Mouse (Mus musculus) embryonic facial prominence, embryonic 13.5 days (tissue): ENCODE data around the gene Hoxa9. TPM values are rescaled to one million over a fixed set of nuclear protein-coding genes. Genes with fewer than 3 reads are reported as not detected.

ENCODE experiments used
- ATAC-seq: fragments of 200-750 bp; cut with Nextera tagmentation; 2 replicates; pipeline ENCODE4 v1.8.0; 2017; ENCODE audit warnings: low read depth; ENCODE audit not compliant: insufficient number of reproducible peaks, insufficient read depth, low FRiP score, low TSS enrichment
- H3K27ac ChIP-seq: fragments of 300-500 bp; sonication (generic); 2 replicates; pipeline ENCODE4 v1.5.1; 2015; ENCODE audit warnings: moderate library complexity, mild to moderate bottlenecking, inconsistent platforms
- H3K27me3 ChIP-seq: fragments of 300-500 bp; sonication (generic); 2 replicates; pipeline ENCODE4 v1.6.1; 2015; ENCODE audit warnings: mild to moderate bottlenecking, inconsistent platforms
- H3K36me3 ChIP-seq: fragments of 300-500 bp; sonication (generic); 2 replicates; pipeline ENCODE4 v1.6.1; 2015; ENCODE audit warnings: mild to moderate bottlenecking, inconsistent platforms
- H3K4me1 ChIP-seq: fragments of 300-500 bp; sonication (generic); 2 replicates; pipeline ENCODE4 v1.6.1; 2015; ENCODE audit warnings: inconsistent platforms
- H3K4me2 ChIP-seq: fragments of 300-500 bp; sonication (generic); 2 replicates; pipeline ENCODE4 v1.6.1; 2015; ENCODE audit warnings: moderate library complexity, mild to moderate bottlenecking, inconsistent platforms
- H3K4me3 ChIP-seq: fragments of 300-500 bp; sonication (generic); 2 replicates; pipeline ENCODE4 v1.5.1; 2015; ENCODE audit warnings: mild to moderate bottlenecking, inconsistent platforms
- H3K9ac ChIP-seq: fragments of 300-500 bp; sonication (generic); 2 replicates; pipeline ENCODE4 v1.6.1; 2015; ENCODE audit warnings: mild to moderate bottlenecking, inconsistent platforms
- H3K9me3 ChIP-seq: fragments of 300-500 bp; sonication (generic); 2 replicates; pipeline ENCODE4 v1.6.1; 2016; ENCODE audit warnings: inconsistent platforms
- WGBS: fragments of 180-500 bp; shearing (Covaris S2); methylation state at CpG from one replicate; pipeline ENCODE4 v1.1.7; 2015; ENCODE audit warnings: mixed read lengths; 5-methylcytosine and 5-hydroxymethylcytosine counted together
- polyA plus RNA-seq: library from polyadenylated mRNA; unstranded; fragments of >200 nt; fragmentation: Nextera tagmentation; extraction: Ambion mirVana; gene quantifications from 2 replicates; pipeline ENCODE4 v1.2.1, GENCODE M21; 2015

Hoxa9 gene
- polyA plus RNA-seq, 1 experiment from 2014 or later, result not detected

DNA sequence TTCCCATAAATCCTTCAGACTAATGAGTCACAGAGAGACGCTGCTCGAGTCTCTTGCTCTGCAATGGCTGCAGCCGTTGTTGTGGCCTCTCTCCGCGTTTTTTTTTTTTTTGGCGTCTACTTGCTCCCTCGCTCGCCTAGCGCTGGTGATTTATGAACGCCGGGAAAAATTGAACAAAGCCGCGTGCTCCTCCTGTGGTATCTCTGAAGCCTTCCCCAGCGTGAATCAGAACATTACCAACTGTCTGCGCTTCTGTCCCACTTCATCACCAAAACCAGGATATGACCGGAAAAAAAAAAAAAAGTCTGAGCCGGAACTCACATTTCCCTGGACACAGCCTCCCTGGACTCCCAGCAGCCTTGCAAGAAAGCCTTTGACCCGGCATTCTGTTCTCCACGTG is 45.7 kb downstream of the Hoxa9 start:
- peaks cover 100% of the 10 kb centered on the region for H3K27me3 ChIP-seq
- H3K36me3 ChIP-seq, result no peaks in the 10 kb centered on the region
- ATAC-seq, result no peak
- WGBS, result 1% methylated on average over 19 of the region's 19 CpGs
- no peak overlapping the region for H3K4me3 ChIP-seq
- no peak overlapping the region for H3K4me2 ChIP-seq
- no peak overlapping the region for H3K27ac ChIP-seq
- H3K9ac ChIP-seq, result no peak overlapping the region
- no peaks in the 10 kb centered on the region for H3K9me3 ChIP-seq
- H3K4me1 ChIP-seq, result no peaks in the 10 kb centered on the region

DNA sequence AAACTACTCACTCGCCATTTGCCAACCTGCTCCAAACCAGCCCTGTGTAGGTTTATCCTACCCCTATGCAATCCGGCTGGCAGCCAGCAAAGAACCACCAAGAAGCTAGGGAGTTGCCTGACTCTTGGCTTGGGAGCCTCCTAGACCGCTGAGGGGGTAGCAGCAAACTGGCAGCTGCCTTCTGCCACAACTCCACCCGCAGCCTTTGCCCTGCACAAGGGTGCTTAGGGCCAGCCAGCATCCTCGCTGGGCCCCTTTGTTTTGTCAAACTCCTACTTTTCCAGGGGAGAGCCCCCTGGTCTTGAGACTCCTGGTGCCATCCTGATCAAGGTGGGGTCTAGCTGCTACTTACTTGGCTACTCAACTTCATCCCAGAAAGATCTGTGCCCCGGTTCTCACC is 46.2 kb downstream of the Hoxa9 start:
- H3K4me3 ChIP-seq, result no peak overlapping the region
- no peaks in the 10 kb centered on the region for H3K36me3 ChIP-seq
- H3K27ac ChIP-seq, result no peak overlapping the region
- H3K9me3 ChIP-seq, result no peaks in the 10 kb centered on the region
- no peak overlapping the region for H3K4me2 ChIP-seq
- 3% methylated on average over 6 of the region's 6 CpGs for WGBS
- peaks cover 100% of the 10 kb centered on the region for H3K27me3 ChIP-seq
- no peaks in the 10 kb centered on the region for H3K4me1 ChIP-seq
- ATAC-seq, result no peak
- H3K9ac ChIP-seq, result no peak overlapping the region

DNA sequence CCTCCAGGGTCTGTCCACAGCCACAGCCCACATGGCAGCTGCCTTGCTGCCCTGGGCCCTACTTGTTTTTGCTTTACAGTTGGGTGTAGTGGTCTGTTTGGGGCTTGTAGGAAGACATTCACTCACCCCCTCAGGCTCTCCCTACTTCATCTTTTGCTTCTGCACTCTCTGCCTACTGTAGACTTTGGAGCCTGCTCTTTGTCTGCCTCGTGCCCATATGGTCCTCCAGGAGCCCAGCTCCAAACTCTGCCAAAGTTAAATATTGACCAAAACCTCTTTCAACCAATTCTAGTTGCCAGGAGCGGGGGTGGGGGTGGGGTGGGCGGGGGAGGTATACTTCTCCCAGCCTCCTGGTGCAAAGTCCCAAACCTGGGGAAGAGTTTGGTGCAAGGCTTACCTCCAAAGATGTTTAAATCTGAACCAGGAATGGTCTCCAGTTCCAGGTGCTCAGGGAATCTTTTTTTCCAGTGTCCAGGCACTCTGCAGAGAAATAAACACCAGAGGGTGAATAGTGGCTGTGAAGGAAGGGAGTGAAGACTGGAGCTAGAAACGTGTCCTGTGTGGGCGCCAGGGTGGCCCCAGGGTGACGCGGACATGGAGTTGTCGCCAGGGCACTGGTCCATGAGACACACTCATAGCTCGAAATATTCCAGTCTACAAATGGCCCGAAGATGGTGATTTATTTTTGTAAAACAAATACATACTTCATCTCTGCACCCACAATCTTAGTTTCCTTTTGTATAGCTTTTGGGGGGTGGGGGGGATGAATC is 47.4 kb downstream of the Hoxa9 start:
- Histone ChIP-seq H3K4me2 (no peak overlapping the region), H3K9me3 (no peaks in the 10 kb centered on the region), H3K9ac (no peak overlapping the region), H3K4me3 (no peak overlapping the region), H3K27me3 (peaks cover 100% of the 10 kb centered on the region), H3K27ac (no peak overlapping the region), H3K4me1 (no peaks in the 10 kb centered on the region), H3K36me3 (no peaks in the 10 kb centered on the region)
- no peak for ATAC-seq
- 10% methylated on average over 10 of the region's 10 CpGs for WGBS

DNA sequence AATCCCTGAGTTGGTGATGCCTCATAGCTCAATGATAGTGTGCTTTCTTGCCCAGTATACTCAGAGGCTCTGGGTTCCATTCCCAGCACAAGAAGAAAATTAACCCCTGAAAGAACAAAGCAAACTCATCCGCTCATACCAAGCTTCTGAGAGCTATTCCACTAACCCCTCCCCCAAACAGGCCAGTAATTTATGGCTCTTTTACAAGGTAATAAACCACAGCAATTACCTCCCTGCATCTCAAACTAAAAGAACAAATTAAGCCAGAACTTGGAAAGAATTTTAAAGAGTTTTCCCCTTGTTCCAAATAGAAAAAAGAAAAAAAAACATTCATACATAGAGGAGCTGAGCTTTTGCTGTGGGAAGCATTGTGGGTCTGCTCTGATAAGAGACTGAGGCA is 48.1 kb downstream of the Hoxa9 start:
- Histone ChIP-seq H3K36me3 (no peaks in the 10 kb centered on the region), H3K27ac (no peak overlapping the region), H3K4me2 (no peak overlapping the region), H3K4me3 (no peak overlapping the region), H3K4me1 (no peaks in the 10 kb centered on the region), H3K9me3 (no peaks in the 10 kb centered on the region), H3K27me3 (peaks cover 100% of the 10 kb centered on the region), H3K9ac (no peak overlapping the region)
- WGBS, result 5% methylated on average over 1 of the region's 1 CpGs
- ATAC-seq, result no peak

DNA sequence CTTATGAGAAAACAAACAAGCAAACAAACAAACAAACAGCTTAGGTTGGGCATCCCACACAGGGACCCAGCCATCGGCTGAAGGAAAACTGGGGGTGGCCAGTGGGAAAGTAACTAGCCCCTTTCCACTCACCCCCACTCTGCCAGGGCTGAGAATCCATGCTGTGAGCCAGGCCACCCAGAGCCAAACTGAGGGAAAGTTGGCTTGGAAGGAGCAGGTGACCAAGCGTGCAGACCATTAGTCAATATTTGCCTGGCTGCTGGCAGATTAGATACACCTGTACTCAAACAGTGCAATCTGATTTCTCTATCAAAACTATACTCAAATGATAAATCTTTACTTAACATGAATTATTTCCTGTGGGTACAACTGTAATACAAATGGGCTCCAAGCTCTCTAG is 48.9 kb downstream of the Hoxa9 start:
- no peaks in the 10 kb centered on the region for H3K4me1 ChIP-seq
- H3K4me2 ChIP-seq, result no peak overlapping the region
- H3K9me3 ChIP-seq, result no peaks in the 10 kb centered on the region
- H3K27ac ChIP-seq, result no peak overlapping the region
- peaks cover 100% of the 10 kb centered on the region for H3K27me3 ChIP-seq
- WGBS, result 17% methylated on average over 2 of the region's 2 CpGs
- H3K9ac ChIP-seq, result no peak overlapping the region
- no peaks in the 10 kb centered on the region for H3K36me3 ChIP-seq
- H3K4me3 ChIP-seq, result no peak overlapping the region
- no peak for ATAC-seq

DNA sequence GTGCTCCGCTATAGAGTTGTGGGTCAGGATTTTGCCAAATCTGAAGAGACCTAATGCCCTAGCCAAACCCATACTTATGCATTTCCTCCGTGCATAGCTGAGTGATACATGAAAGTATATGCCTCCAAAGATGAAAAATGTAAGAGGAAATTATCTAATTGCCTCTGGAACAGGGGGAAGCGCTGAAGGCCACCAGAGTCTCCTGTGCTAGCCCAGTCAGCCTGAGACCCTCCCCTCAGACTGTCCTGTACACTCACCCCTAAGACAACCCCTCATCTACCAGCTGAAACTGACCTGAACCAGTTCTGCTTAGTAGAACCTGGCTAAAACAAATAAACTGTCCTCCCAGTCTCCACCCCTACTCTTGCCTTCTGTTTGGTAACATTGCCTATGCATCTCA is 50.2 kb downstream of the Hoxa9 start:
- H3K4me3 ChIP-seq, result no peak overlapping the region
- H3K27ac ChIP-seq, result no peak overlapping the region
- WGBS, result 2% methylated on average over 3 of the region's 3 CpGs
- H3K9me3 ChIP-seq, result no peaks in the 10 kb centered on the region
- no peak overlapping the region for H3K9ac ChIP-seq
- no peak overlapping the region for H3K4me2 ChIP-seq
- H3K27me3 ChIP-seq, result peaks cover 100% of the 10 kb centered on the region
- H3K4me1 ChIP-seq, result no peaks in the 10 kb centered on the region
- ATAC-seq, result no peak
- no peaks in the 10 kb centered on the region for H3K36me3 ChIP-seq

DNA sequence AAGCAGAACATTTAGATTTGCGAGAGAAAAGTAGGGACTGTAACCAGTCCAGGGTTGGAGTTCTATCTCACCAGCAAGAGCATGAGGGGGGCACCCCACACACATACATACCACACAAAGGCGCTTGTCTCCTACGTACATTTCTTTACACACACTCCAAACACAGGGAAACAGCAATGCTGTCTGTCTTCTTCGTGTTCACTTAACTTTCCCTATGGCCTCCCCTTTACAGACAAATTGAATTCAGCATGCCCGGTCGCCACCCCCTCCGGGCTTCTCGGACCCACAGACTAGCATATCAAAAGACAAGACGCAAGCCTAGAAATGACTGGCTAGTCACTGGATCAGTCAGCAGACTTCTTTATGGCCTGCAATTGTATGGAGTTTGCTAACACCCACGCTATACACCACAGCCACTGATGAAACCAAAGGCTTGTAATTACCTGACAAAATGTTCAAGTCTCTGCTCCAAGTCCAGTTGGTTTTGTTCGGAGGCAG is 50.6 kb downstream of the Hoxa9 start:
- H3K4me2 ChIP-seq, result no peak overlapping the region
- H3K4me3 ChIP-seq, result no peak overlapping the region
- H3K36me3 ChIP-seq, result no peaks in the 10 kb centered on the region
- H3K27me3 ChIP-seq, result peaks cover 100% of the 10 kb centered on the region
- no peak for ATAC-seq
- no peaks in the 10 kb centered on the region for H3K4me1 ChIP-seq
- no peak overlapping the region for H3K9ac ChIP-seq
- no peaks in the 10 kb centered on the region for H3K9me3 ChIP-seq
- 1% methylated on average over 11 of the region's 11 CpGs for WGBS
- no peak overlapping the region for H3K27ac ChIP-seq

DNA sequence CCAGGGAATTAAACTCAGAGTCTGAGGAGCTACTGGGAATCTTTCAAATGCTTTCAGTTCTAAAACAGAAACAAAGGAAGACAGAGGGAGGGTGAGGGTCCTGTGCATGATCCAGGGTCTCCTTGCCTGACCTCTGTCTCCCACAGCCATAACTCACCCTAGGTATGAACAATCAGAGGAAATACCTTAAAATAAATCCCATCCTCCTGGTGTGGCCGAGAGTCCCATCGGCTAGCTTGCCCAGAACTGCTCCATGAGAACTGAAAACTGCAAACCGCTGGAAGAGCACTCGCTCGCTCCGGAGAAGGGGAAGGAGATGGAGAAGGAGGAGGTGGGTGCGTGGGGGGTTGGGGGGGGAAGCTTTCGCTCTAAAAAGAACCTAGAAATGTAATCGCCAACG is 51.2 kb downstream of the Hoxa9 start:
- Histone ChIP-seq H3K9ac (no peak overlapping the region), H3K4me3 (no peak overlapping the region), H3K27ac (no peak overlapping the region), H3K4me2 (no peak overlapping the region), H3K4me1 (no peaks in the 10 kb centered on the region), H3K36me3 (no peaks in the 10 kb centered on the region), H3K27me3 (peaks cover 100% of the 10 kb centered on the region), H3K9me3 (no peaks in the 10 kb centered on the region)
- no peak for ATAC-seq
- WGBS, result 2% methylated on average over 10 of the region's 10 CpGs

DNA sequence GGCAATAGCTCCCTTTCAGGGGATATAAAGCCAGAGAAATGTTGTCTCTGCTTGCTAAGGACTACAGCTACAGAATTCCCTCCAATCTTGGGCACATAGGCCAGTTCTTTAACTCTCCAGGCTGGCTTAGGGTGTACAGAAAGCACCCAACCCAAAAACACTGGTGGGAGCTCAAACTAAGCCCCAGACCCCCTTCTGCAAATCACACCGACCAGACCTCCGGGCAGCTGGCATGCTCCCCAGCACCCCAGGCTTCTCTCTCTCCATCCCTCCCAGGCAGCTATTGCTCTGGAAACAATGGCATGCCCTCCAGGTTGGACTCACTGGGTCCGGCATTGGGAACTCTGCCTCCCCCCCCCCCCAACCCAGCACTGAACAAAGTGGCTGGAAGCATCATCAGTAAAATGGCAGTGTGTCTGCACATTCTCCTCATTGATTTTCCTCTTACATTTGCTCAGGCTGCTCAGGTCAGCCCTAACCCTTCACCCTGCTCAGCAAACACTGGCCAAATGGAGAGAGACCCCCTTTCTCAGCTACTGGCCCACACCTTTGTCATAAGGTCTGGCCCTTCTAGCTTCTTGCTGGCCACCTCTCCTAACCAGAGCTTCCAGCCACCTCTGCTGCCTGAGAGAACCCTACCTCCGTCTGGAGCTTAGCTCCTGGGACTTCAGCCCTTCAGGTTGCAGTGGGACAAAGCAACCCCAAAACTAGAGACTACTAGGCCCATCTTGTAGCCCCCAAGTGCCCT is 51.8 kb downstream of the Hoxa9 start:
- no peaks in the 10 kb centered on the region for H3K9me3 ChIP-seq
- no peak overlapping the region for H3K9ac ChIP-seq
- ATAC-seq, result no peak
- WGBS, result 0% methylated on average over 4 of the region's 4 CpGs
- H3K4me2 ChIP-seq, result no peak overlapping the region
- H3K27me3 ChIP-seq, result peaks cover 99% of the 10 kb centered on the region
- no peaks in the 10 kb centered on the region for H3K4me1 ChIP-seq
- no peak overlapping the region for H3K4me3 ChIP-seq
- H3K27ac ChIP-seq, result no peak overlapping the region
- no peaks in the 10 kb centered on the region for H3K36me3 ChIP-seq

DNA sequence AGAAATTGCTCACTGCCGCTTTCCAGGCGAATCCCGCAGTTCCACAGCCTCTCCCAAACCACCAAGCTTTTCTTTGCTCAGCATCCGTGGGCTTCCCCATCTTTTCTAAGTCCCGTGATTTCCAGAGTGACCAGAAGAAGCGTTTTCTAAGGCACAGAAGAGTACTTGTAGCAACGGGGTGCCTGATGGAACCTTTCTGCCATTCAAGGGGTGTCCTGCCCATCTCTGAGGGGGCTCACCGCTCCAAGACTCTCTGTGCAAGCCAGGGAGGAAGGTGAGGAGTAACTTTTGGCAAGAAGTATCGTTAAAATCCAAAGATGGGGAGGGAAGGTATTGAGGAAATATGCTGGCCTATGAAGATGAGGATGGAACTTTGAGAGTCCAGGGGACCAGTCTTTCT is 53.1 kb downstream of the Hoxa9 start:
- H3K4me2 ChIP-seq, result no peak overlapping the region
- H3K9ac ChIP-seq, result no peak overlapping the region
- no peak overlapping the region for H3K27ac ChIP-seq
- no peaks in the 10 kb centered on the region for H3K36me3 ChIP-seq
- H3K27me3 ChIP-seq, result peaks cover 99% of the 10 kb centered on the region
- 1% methylated on average over 9 of the region's 9 CpGs for WGBS
- ATAC-seq, result no peak
- H3K9me3 ChIP-seq, result no peaks in the 10 kb centered on the region
- no peak overlapping the region for H3K4me3 ChIP-seq
- peaks cover 1% of the 10 kb centered on the region; the same call in 1 of the 2 replicates for H3K4me1 ChIP-seq

DNA sequence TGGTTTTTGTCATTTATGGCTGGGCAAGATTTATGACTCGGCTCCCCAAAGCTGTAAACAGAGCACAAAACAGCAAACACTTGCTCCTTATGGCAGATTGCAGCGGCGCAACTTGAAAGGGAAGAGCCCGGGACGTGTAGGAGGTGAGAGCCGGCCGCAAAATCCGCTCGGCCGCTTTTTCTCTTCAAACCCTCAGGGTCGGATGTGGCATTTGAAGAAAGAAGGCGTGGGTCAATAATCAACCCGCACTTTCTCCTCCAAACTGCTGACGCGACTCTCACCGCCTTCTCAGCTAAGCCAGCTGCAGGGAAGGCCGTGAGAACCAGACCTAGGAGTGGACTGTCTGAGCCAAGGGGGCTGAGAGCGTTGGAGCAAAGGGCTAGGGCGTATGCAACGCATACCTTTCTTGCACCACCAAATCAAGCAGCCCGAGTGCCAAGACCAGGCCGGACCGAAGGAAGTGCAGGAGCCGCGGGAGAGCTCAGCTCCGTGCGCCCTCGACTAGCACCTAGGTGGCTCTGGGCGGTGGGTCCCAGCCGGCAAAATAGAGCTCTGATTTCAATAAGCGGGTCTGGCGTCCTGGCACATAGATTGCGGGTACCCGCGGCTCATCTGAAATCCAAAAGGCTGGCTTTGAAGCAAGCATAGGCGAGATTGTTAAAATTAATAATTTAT is 53.7 kb downstream of the Hoxa9 start, which contains the start of gene 5730596B20Rik:
5730596B20Rik (plus strand) TSS at position 438 of the 675 bp plus-strand sequence.
- H3K9me3 ChIP-seq, result no peaks in the 10 kb centered on the region
- H3K4me3 ChIP-seq, result no peak within 1 kb of the TSS
- WGBS, result under 1% methylated on average over 36 of the region's 36 CpGs
- H3K9ac ChIP-seq, result no peak within 1 kb of the TSS
- peaks cover 99% of the 10 kb centered on the region for H3K27me3 ChIP-seq
- no peak within 1 kb of the TSS for H3K4me2 ChIP-seq
- peaks cover 7% of the 10 kb centered on the region for H3K4me1 ChIP-seq
- H3K27ac ChIP-seq, result no peak within 1 kb of the TSS
- no peaks in the 10 kb centered on the region for H3K36me3 ChIP-seq
- ATAC-seq, result no peak
